Mouse (Mus musculus) megakaryocyte, embryonic 14.5 days (primary cell): ENCODE data around the gene Syt17. TPM values are rescaled to one million over a fixed set of nuclear protein-coding genes. Genes with fewer than 3 reads are reported as not detected.

Experiments
- H3K27me3 ChIP-seq: replicated peaks from 2 replicates; pipeline ENCODE3; 2012; ENCODE audit warnings: inconsistent platforms
- H3K36me3 ChIP-seq: replicated peaks from 2 replicates; pipeline ENCODE3; 2012; ENCODE audit warnings: low read length, inconsistent platforms, mixed read lengths
- H3K4me1 ChIP-seq: 2 replicates; pipeline ENCODE4 v1.6.1; 2012; ENCODE audit warnings: inconsistent platforms
- H3K4me3 ChIP-seq: replicated peaks from 2 replicates; pipeline ENCODE3; 2012; ENCODE audit warnings: moderate library complexity, mild to moderate bottlenecking, inconsistent platforms
- H3K9me3 ChIP-seq: 2 replicates; pipeline ENCODE4 v1.6.1; 2012; ENCODE audit warnings: inconsistent platforms
- FLI1 ChIP-seq: IDR thresholded peaks from 2 replicates; pipeline ENCODE4 v1.6.1; 2012; ENCODE audit warnings: low read length, inconsistent platforms, mixed read lengths
- GATA1 ChIP-seq: IDR thresholded peaks from 3 replicates; pipeline ENCODE4 v1.6.1; 2012; ENCODE audit warnings: mixed read lengths, low read length, inconsistent platforms, borderline replicate concordance
- polyA plus RNA-seq: library from polyadenylated mRNA; stranded (reverse); fragments of >175 nt; gene quantifications from 2 replicates; pipeline ENCODE4 v1.2.3, GENCODE M21; 2012; ENCODE audit warnings: low replicate concordance; ENCODE audit not compliant: insufficient read depth

Gene Syt17
- polyA plus RNA-seq, 1 experiment, result not detected

GRCm38 (mm10) chr7:118483996-118484395, 36.0 kb upstream of the Syt17 start:
- Histone ChIP-seq H3K9me3 (no peaks in the 10 kb centered on the region), H3K36me3 (peaks cover 14% of the 10 kb centered on the region), H3K4me3 (no peak overlapping the region), H3K4me1 (peaks cover 72% of the 10 kb centered on the region), H3K27me3 (no peaks in the 10 kb centered on the region)
- TF ChIP-seq FLI1 (no peak), GATA1 (no peak)

- H3K4me1 ChIP-seq, result peaks cover 67% of the 10 kb centered on the region
- TF ChIP-seq FLI1 (no peak), GATA1 (no peak)
- H3K36me3 ChIP-seq, result peaks cover 5% of the 10 kb centered on the region
- no peaks in the 10 kb centered on the region for H3K9me3 ChIP-seq
- H3K27me3 ChIP-seq, result no peaks in the 10 kb centered on the region
- H3K4me3 ChIP-seq, result no peak overlapping the region
Measured at GRCm38 (mm10) chr7:118482001-118482400, 34.0 kb upstream of the Syt17 start.

GRCm38 (mm10) chr7:118481047-118481810, 33.2 kb upstream of the Syt17 start:
- Histone ChIP-seq H3K4me3 (no peak overlapping the region), H3K36me3 (peaks cover 3% of the 10 kb centered on the region), H3K9me3 (no peaks in the 10 kb centered on the region), H3K27me3 (no peaks in the 10 kb centered on the region), H3K4me1 (peaks cover 60% of the 10 kb centered on the region)
- TF ChIP-seq GATA1 (no peak), FLI1 (no peak)

GRCm38 (mm10) chr7:118480160-118480709, 32.2 kb upstream of the Syt17 start:
- no peaks in the 10 kb centered on the region for H3K27me3 ChIP-seq
- H3K4me1 ChIP-seq, result peaks cover 57% of the 10 kb centered on the region
- peaks cover 3% of the 10 kb centered on the region for H3K9me3 ChIP-seq
- no peaks in the 10 kb centered on the region for H3K36me3 ChIP-seq
- H3K4me3 ChIP-seq, result no peak overlapping the region
- no peak for TF ChIP-seq GATA1
- no peak for TF ChIP-seq FLI1

GRCm38 (mm10) chr7:118478835-118479312, 30.9 kb upstream of the Syt17 start:
- peaks cover 2% of the 10 kb centered on the region for H3K27me3 ChIP-seq
- TF ChIP-seq FLI1, result no peak
- peaks cover 43% of the 10 kb centered on the region for H3K4me1 ChIP-seq
- H3K9me3 ChIP-seq, result peaks cover 13% of the 10 kb centered on the region
- no peaks in the 10 kb centered on the region for H3K36me3 ChIP-seq
- H3K4me3 ChIP-seq, result peak overlapping the region; percentile 64

GRCm38 (mm10) chr7:118476428-118476827, 28.4 kb upstream of the Syt17 start:
- TF ChIP-seq GATA1 (no peak), FLI1 (no peak)
- no peaks in the 10 kb centered on the region for H3K36me3 ChIP-seq
- H3K9me3 ChIP-seq, result peaks cover 34% of the 10 kb centered on the region
- peaks cover 5% of the 10 kb centered on the region for H3K27me3 ChIP-seq
- H3K4me1 ChIP-seq, result peaks cover 23% of the 10 kb centered on the region
- H3K4me3 ChIP-seq, result no peak overlapping the region

- peaks cover 18% of the 10 kb centered on the region for H3K4me1 ChIP-seq
- H3K4me3 ChIP-seq, result no peak overlapping the region
- H3K36me3 ChIP-seq, result no peaks in the 10 kb centered on the region
- no peak for TF ChIP-seq GATA1
- no peak for TF ChIP-seq FLI1
- H3K9me3 ChIP-seq, result peaks cover 37% of the 10 kb centered on the region
- peaks cover 5% of the 10 kb centered on the region for H3K27me3 ChIP-seq
Measured at GRCm38 (mm10) chr7:118475008-118475705, 27.1 kb upstream of the Syt17 start.

GRCm38 (mm10) chr7:118472886-118473285, 24.9 kb upstream of the Syt17 start:
- Histone ChIP-seq H3K27me3 (peaks cover 5% of the 10 kb centered on the region), H3K4me1 (peaks cover 1% of the 10 kb centered on the region; the same call in 1 of the 2 replicates), H3K4me3 (no peak overlapping the region), H3K36me3 (no peaks in the 10 kb centered on the region), H3K9me3 (peaks cover 37% of the 10 kb centered on the region)
- no peak for TF ChIP-seq FLI1
- TF ChIP-seq GATA1, result no peak

GRCm38 (mm10) chr7:118468060-118468459, 20.0 kb upstream of the Syt17 start:
- no peak for TF ChIP-seq GATA1
- TF ChIP-seq FLI1, result no peak

GRCm38 (mm10) chr7:118464432-118464831, 16.4 kb upstream of the Syt17 start:
- no peaks in the 10 kb centered on the region for H3K36me3 ChIP-seq
- no peaks in the 10 kb centered on the region for H3K4me1 ChIP-seq
- peaks cover 47% of the 10 kb centered on the region for H3K27me3 ChIP-seq
- H3K9me3 ChIP-seq, result no peaks in the 10 kb centered on the region
- TF ChIP-seq GATA1 (no peak), FLI1 (no peak)
- H3K4me3 ChIP-seq, result no peak overlapping the region

More at GRCm38 (mm10) chr7:118468060-118468459, 20.0 kb upstream of the Syt17 start:
- Histone ChIP-seq H3K9me3 (peaks cover 17% of the 10 kb centered on the region), H3K4me3 (no peak overlapping the region), H3K27me3 (peaks cover 24% of the 10 kb centered on the region), H3K36me3 (no peaks in the 10 kb centered on the region), H3K4me1 (no peaks in the 10 kb centered on the region)
